Mouse (Mus musculus) C2C12 (cell line): Measurements from ENCODE around the gene Stpg1. TPM values are rescaled to one million over a fixed set of nuclear protein-coding genes. Genes with fewer than 3 reads are reported as not detected.

ENCODE experiments used
- H3K27me3 ChIP-seq: one replicate; pipeline ENCODE4 v1.6.1; 2011; ENCODE audit not compliant: control insufficient read depth, insufficient read depth, insufficient read length
- H3K36me3 ChIP-seq: one replicate; pipeline ENCODE4 v1.6.1; 2011; ENCODE audit not compliant: control insufficient read depth, insufficient read depth
- H3K4me3 ChIP-seq: one replicate; pipeline ENCODE4 v1.5.1; 2011; ENCODE audit warnings: mild to moderate bottlenecking, control low read depth; ENCODE audit not compliant: poor library complexity, insufficient read depth, severe bottlenecking
- H3K79me2 ChIP-seq: one replicate; pipeline ENCODE4 v1.6.1; 2011; ENCODE audit not compliant: control insufficient read depth, insufficient read depth
- H3K79me3 ChIP-seq: one replicate; pipeline ENCODE4 v1.6.1; 2011; ENCODE audit warnings: low read depth, control low read depth
- H3ac ChIP-seq: one replicate; pipeline ENCODE3; 2011; ENCODE audit warnings: low read depth; ENCODE audit not compliant: control insufficient read depth, insufficient read length
- CEBPB ChIP-seq: IDR thresholded peaks from one replicate; pipeline ENCODE4 v1.6.1; 2011; ENCODE audit warnings: low read depth, mild to moderate bottlenecking, control low read depth, moderate library complexity
- CTCF ChIP-seq: IDR thresholded peaks from one replicate; pipeline ENCODE4 v1.5.1; 2011; ENCODE audit not compliant: control insufficient read depth, insufficient read depth, insufficient read length
- FOSL1 ChIP-seq: IDR thresholded peaks from one replicate; pipeline ENCODE4 v1.8.0; 2011; ENCODE audit warnings: mild to moderate bottlenecking, low read length; ENCODE audit not compliant: poor library complexity, insufficient read depth, severe bottlenecking
- MAX ChIP-seq: IDR thresholded peaks from one replicate; pipeline ENCODE4 v1.6.1; 2011; ENCODE audit warnings: mild to moderate bottlenecking, control low read depth
- MYOD1 ChIP-seq: IDR thresholded peaks from one replicate; pipeline ENCODE4 v1.6.1; 2011; ENCODE audit warnings: low read depth; ENCODE audit not compliant: control insufficient read depth, insufficient read length
- MYOG ChIP-seq: IDR thresholded peaks from one replicate; pipeline ENCODE4 v1.6.1; 2011; ENCODE audit not compliant: control insufficient read depth, insufficient read length; ENCODE audit errors: extremely low read depth
- USF1 ChIP-seq: IDR thresholded peaks from one replicate; pipeline ENCODE4 v1.6.1; 2011; ENCODE audit warnings: low read depth, mild to moderate bottlenecking, control low read depth, moderate library complexity
- polyA plus RNA-seq: library from polyadenylated mRNA; unstranded; fragments of >200 nt; fragmentation: generic; extraction: Trizol; gene quantifications from one replicate; pipeline ENCODE4 v1.2.1, GENCODE M21; 2012; ENCODE audit warnings: missing spikeins

Gene Stpg1
- polyA plus RNA-seq, 1 experiment, result 0.01 TPM

DNA sequence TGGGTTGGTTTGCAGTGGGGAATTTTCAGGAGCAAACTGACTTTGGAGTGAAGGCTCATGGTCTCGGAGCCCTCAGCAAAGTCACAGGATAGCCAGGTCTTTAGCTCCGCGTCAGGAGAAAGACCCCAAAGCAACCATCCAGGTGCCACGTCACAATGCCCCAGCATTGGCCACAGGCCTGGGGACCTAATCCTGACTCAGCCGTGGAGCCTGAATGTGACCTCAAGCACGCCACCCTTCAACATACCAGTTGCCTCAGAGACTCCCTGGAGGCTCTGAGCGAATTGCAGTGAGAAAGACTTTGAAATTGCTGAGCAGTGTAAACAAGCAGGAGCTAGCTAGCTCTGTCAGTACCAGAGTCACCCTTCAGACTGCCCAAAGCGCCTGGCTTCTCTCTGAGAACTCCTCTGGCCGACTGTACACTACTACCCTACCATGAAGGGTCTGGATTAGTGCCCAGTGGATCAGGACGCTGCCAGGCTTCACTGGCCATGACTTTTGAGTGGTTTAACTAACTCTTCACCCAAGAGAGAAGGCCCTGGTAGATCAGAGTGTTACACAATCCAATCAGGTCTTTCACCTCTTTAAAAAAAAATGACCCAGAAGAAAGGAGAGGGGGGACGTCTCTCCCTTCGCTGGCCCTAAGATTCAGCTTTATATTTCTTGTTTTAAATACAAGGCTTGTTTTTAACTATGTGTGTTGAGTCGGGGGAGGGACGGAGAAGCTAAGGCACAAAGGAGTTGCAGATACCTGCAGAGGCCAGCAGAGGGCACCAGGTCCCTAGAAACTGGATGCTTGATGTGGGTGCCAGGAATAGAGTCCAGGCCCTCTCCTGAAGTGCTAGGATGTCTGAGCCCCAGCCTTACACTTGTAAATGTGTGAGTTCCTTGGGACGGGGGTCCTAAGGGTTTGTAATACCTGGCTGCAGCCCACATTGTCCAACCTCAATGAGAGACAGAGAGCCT, 22.0 kb downstream of the Stpg1 start:
- no peaks in the 10 kb centered on the region for H3K36me3 ChIP-seq

DNA sequence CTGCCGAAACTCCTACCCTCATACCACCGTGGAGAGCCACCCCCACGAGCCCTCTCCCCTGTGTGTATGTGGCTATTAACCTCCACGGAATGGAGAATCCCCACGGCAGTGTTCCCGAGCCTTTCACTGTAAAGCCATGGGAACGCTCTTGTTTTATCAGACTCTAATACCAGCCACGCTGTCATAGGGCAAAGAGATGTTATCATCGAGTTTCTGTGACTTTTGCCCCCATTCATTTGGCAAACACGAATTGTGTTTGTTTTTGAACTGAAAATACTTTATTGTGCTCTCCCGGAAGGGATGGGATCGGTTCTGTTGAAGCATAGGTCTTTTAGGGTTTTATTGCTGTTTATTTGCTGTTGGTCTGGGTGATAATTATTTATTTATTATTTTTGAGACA, 23.5 kb downstream of the Stpg1 start:
- H3K79me3 ChIP-seq, result no peaks in the 10 kb centered on the region
- no peaks in the 10 kb centered on the region for H3K27me3 ChIP-seq
- no peaks in the 10 kb centered on the region for H3K79me2 ChIP-seq
- no peak overlapping the region for H3ac ChIP-seq
- no peaks in the 10 kb centered on the region for H3K36me3 ChIP-seq
- H3K4me3 ChIP-seq, result no peak overlapping the region
- no peak for TF ChIP-seq MAX
- TF ChIP-seq CEBPB, result no peak
- TF ChIP-seq USF1, result no peak
- no peak for TF ChIP-seq CTCF
- TF ChIP-seq MYOD1, result no peak
- TF ChIP-seq MYOG, result no peak
- TF ChIP-seq FOSL1, result no peak

More for the DNA sequence above, 22.0 kb downstream of the Stpg1 start:
- no peak overlapping the region for H3K4me3 ChIP-seq
- no peaks in the 10 kb centered on the region for H3K27me3 ChIP-seq
- TF ChIP-seq CTCF (peak; percentile 67), MYOD1 (no peak), FOSL1 (no peak), MYOG (no peak), MAX (no peak), USF1 (no peak)
- no peaks in the 10 kb centered on the region for H3K79me3 ChIP-seq
- H3ac ChIP-seq, result no peak overlapping the region
- no peaks in the 10 kb centered on the region for H3K79me2 ChIP-seq

DNA sequence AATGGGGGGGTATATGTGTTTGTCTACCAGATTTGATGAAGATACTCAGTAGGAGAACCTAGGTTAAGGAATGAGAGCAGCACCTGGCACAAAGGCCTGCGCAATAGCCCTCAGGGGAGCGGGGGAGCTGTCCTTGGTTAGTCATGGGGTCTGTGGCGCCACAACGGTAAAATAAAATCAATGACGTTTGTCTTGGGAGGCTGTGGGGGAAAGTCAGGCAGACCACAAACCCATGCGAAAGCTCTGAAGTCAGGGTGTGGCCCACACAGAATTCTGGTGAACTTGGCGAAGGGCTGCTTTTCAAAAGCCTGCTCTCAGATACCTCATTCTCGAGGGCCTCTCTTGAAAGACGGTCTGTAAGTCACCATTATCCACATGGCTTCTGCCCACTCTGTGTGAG, 25.8 kb downstream of the Stpg1 start:
- no peaks in the 10 kb centered on the region for H3K79me3 ChIP-seq
- no peaks in the 10 kb centered on the region for H3K79me2 ChIP-seq
- H3K36me3 ChIP-seq, result no peaks in the 10 kb centered on the region
- no peak overlapping the region for H3ac ChIP-seq
- H3K4me3 ChIP-seq, result no peak overlapping the region
- TF ChIP-seq CEBPB (peak; percentile 29), FOSL1 (no peak), MAX (no peak), MYOD1 (peak; percentile 43), USF1 (no peak)
- H3K27me3 ChIP-seq, result no peaks in the 10 kb centered on the region

DNA sequence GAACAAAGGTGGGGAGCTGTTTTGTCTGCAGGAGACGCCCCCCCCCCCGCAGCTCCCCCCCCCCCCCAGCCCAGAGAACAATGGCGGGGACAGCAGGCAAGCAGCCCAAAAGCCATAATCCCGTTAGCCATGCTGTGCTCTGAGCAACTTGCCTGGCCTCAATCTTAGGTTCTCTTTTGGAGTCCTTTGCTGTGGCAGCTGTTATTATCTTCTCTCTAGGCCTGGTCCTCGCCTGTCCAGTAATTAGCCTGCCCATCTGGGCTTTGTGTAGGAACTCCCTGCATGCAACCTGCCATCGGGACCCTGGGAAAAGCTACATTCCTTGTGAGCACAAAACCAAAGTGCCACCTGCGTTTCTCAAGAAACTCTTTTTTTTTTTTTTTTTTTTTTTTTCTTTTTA, 29.3 kb downstream of the Stpg1 start:
- Histone ChIP-seq H3K36me3 (no peaks in the 10 kb centered on the region), H3K79me3 (no peaks in the 10 kb centered on the region), H3K4me3 (no peak overlapping the region), H3ac (no peak overlapping the region), H3K79me2 (no peaks in the 10 kb centered on the region), H3K27me3 (no peaks in the 10 kb centered on the region)
- TF ChIP-seq MYOG, result no peak
- no peak for TF ChIP-seq CTCF
- TF ChIP-seq MYOD1, result no peak
- no peak for TF ChIP-seq USF1
- TF ChIP-seq FOSL1, result no peak
- no peak for TF ChIP-seq CEBPB
- TF ChIP-seq MAX, result no peak

DNA sequence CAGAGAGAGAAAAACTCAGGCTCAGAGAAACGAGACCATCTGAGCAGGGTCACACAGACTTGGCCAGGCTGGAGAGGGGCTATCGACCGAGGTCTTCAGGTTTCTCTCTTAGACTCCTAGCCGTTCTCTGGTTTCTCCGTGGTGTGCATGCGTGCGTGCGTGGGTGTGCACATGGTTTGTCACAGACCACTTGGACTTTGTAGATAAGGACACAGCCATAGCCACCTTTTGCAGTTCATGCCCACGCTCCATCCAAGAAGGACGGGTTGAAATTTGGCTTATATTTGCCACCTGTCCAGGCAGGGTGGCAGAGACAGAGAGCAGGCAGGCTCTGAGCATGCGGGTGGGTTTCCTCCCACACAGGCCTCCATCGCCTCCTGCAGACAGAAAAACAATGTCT, 30.5 kb downstream of the Stpg1 start:
- Histone ChIP-seq H3K4me3 (no peak overlapping the region), H3K79me3 (no peaks in the 10 kb centered on the region), H3K79me2 (no peaks in the 10 kb centered on the region), H3K27me3 (no peaks in the 10 kb centered on the region), H3ac (no peak overlapping the region), H3K36me3 (no peaks in the 10 kb centered on the region)
- TF ChIP-seq MAX, result no peak
- TF ChIP-seq FOSL1, result no peak
- no peak for TF ChIP-seq MYOG
- no peak for TF ChIP-seq USF1
- TF ChIP-seq MYOD1, result no peak
- TF ChIP-seq CTCF, result no peak
- no peak for TF ChIP-seq CEBPB
